Mouse (Mus musculus) skeletal muscle tissue, adult 2 months (tissue): Measurements from ENCODE around the gene Bcap29.
A peak's percentile ranks its signal among the peaks of the same experiment; 100 is the strongest.
"Not testable (repeated sequence)": the region's sequence is repeated elsewhere in the genome, so short reads cannot be mapped to it uniquely, and the experiment has no call there.

Experiments used
- DNase-seq: peaks from one replicate; pipeline ENCODE4 v3.0.0-alpha.2; 2012; ENCODE audit warnings: low read depth, low spot score

Bcap29 gene

GRCm38 (mm10) chr12:31634343-31635239, at the start of gene Bcap29:
TSS of gene Bcap29 (minus strand) at chr12:31634658.
- peak; percentile 49 for DNase-seq

GRCm38 (mm10) chr12:31667187-31667586, 32.7 kb upstream of the Bcap29 start:
- DNase-seq, result no peak

- DNase-seq, result no peak
Observed at GRCm38 (mm10) chr12:31665999-31666398, 31.5 kb upstream of the Bcap29 start.

GRCm38 (mm10) chr12:31656841-31657240, 22.4 kb upstream of the Bcap29 start:
- no peak for DNase-seq

GRCm38 (mm10) chr12:31654965-31655477, 20.6 kb upstream of the Bcap29 start:
- DNase-seq, result no peak

GRCm38 (mm10) chr12:31654197-31654964, 19.9 kb upstream of the Bcap29 start, which contains the start of the genes Dus4l and Cog5:
TSS of gene Dus4l (minus strand) at chr12:31654826.
TSS of gene Cog5 (plus strand) at chr12:31654869.
- peak; percentile 87 for DNase-seq

GRCm38 (mm10) chr12:31653611-31654010, 19.2 kb upstream of the Bcap29 start:
- DNase-seq, result no peak

GRCm38 (mm10) chr12:31635240-31635607, 766 bp upstream of the Bcap29 start:
- no peak for DNase-seq

GRCm38 (mm10) chr12:31633970-31634342, 502 bp downstream of the Bcap29 start:
- no peak for DNase-seq

GRCm38 (mm10) chr12:31628396-31628795, 6.1 kb downstream of the Bcap29 start:
- DNase-seq, result not testable (repeated sequence)

- DNase-seq, result no peak
Observed at GRCm38 (mm10) chr12:31625016-31625415, 9.4 kb downstream of the Bcap29 start.

GRCm38 (mm10) chr12:31620106-31620505, 14.4 kb downstream of the Bcap29 start:
- no peak for DNase-seq

GRCm38 (mm10) chr12:31613353-31613752, 21.1 kb downstream of the Bcap29 start:
- DNase-seq, result no peak

GRCm38 (mm10) chr12:31608138-31608537, 26.3 kb downstream of the Bcap29 start:
- no peak for DNase-seq

- DNase-seq, result no peak
Observed at GRCm38 (mm10) chr12:31604894-31605293, 29.6 kb downstream of the Bcap29 start.

GRCm38 (mm10) chr12:31603586-31603985, 30.9 kb downstream of the Bcap29 start:
- DNase-seq, result no peak

- no peak for DNase-seq
Observed at GRCm38 (mm10) chr12:31594296-31594695, 40.2 kb downstream of the Bcap29 start.

- no peak for DNase-seq
Observed at GRCm38 (mm10) chr12:31592011-31592410, 42.4 kb downstream of the Bcap29 start.

GRCm38 (mm10) chr12:31583726-31584125, 50.7 kb downstream of the Bcap29 start:
- no peak for DNase-seq

- DNase-seq, result no peak
Observed at GRCm38 (mm10) chr12:31582081-31582480, 52.4 kb downstream of the Bcap29 start.

- DNase-seq, result no peak
Observed at GRCm38 (mm10) chr12:31581319-31581810, 53.1 kb downstream of the Bcap29 start.
